Mouse (Mus musculus) ES-E14 (cell line): ENCODE data around the gene Tspoap1.

Experiments
- CHD2 ChIP-seq: IDR thresholded peaks from 2 replicates; pipeline ENCODE4 v1.6.1; 2014; ENCODE audit warnings: mild to moderate bottlenecking, low read depth, low read length, inconsistent platforms
- HCFC1 ChIP-seq: IDR thresholded peaks from 2 replicates; pipeline ENCODE4 v1.6.1; 2012; ENCODE audit warnings: low read length, inconsistent platforms, borderline replicate concordance; ENCODE audit not compliant: insufficient read depth
- ZNF384 ChIP-seq: IDR thresholded peaks from 2 replicates; pipeline ENCODE4 v1.6.1; 2012; ENCODE audit warnings: low read depth, low read length, inconsistent platforms

GRCm38 (mm10) chr11:87772354-87772753 is 12.0 kb downstream of the Tspoap1 start:
- TF ChIP-seq HCFC1 (no peak), ZNF384 (no peak), CHD2 (no peak)
